Mouse (Mus musculus) bone marrow macrophage, adult 2 months (primary cell): ENCODE data around the gene Mx1.

Experiments used
- CTCF ChIP-seq: IDR thresholded peaks from 2 replicates; pipeline ENCODE4 v1.5.1; 2012; ENCODE audit warnings: low read depth, mild to moderate bottlenecking, low read length, moderate library complexity
- POLR2A ChIP-seq: IDR thresholded peaks from 2 replicates; pipeline ENCODE4 v1.6.1; 2012; ENCODE audit warnings: mild to moderate bottlenecking, low read depth, low read length, borderline replicate concordance

DNA sequence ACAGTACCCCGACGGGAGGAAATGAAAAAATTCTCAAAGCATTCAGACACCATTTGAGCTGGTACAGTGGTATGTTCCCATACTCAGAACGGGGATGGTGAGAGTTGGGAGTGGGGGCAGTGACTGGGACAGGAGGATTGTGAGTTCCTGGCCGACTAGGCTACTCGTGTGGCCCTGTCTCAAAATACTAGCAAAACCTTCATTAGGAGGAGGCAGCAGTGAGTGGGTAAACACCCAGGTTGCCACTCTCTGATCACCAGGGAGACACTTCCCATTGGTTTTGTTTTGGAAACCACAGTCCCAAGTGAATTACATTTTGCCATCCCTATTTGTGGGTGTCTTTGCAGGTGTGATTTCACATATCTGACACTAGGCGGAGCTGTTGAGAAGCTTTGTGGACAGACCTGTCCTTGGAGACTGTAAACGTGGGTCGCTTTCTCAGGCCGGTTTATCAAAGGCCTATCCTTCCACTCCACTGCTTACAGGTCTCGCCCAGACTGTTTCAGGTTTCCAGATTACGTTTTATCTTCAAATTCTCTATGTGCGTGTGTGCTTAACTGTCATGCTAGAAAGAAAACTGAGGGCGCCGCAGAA lies 18.9 kb downstream of the Mx1 start:
- TF ChIP-seq CTCF: peak; percentile 61; the same call in 1 of the 2 replicates
- no peak for TF ChIP-seq POLR2A
